Mouse (Mus musculus) brain, embryonic 14.5 days (tissue): ENCODE data around the gene Gimap8.

Source experiments
- CTCF ChIP-seq: fragments of 200-500 bp; IDR thresholded peaks from 2 replicates; pipeline ENCODE4 v1.5.1; 2012; ENCODE audit warnings: inconsistent platforms, mild to moderate bottlenecking, moderate library complexity, borderline replicate concordance; ENCODE audit not compliant: insufficient read depth, insufficient read length; ENCODE audit errors: extremely low read depth
- POLR2A ChIP-seq: fragments of 200-500 bp; IDR thresholded peaks from 2 replicates; pipeline ENCODE4 v1.6.1; 2012; ENCODE audit warnings: mild to moderate bottlenecking, inconsistent platforms, borderline replicate concordance; ENCODE audit not compliant: poor library complexity, insufficient read depth, insufficient read length, severe bottlenecking; ENCODE audit errors: extremely low read depth

- peak; percentile 87 for TF ChIP-seq CTCF
- TF ChIP-seq POLR2A = no peak
Observed at GRCm38 (mm10) chr6:48645660-48646308, 1.2 kb upstream of the Gimap8 start.
